Mouse (Mus musculus) bone marrow, adult 2 months (tissue): ENCODE data around the gene Fbxl17. TPM values are rescaled to one million over a fixed set of nuclear protein-coding genes. Genes with fewer than 3 reads are reported as not detected.

Source experiments
- H3K27ac ChIP-seq: fragments of 200-500 bp; 2 replicates; pipeline ENCODE4 v1.5.1; 2012; ENCODE audit warnings: low read depth, mild to moderate bottlenecking, control low read depth, inconsistent platforms, low read length; ENCODE audit not compliant: control insufficient read depth, poor library complexity, insufficient read depth
- H3K4me1 ChIP-seq: fragments of 200-500 bp; 2 replicates; pipeline ENCODE4 v1.6.1; 2011; ENCODE audit warnings: low read length; ENCODE audit not compliant: control insufficient read depth, insufficient read depth
- H3K4me3 ChIP-seq: fragments of 200-500 bp; replicated peaks from 2 replicates; pipeline ENCODE3; 2011; ENCODE audit warnings: mild to moderate bottlenecking, low read depth, low read length, control low read depth; ENCODE audit not compliant: control insufficient read depth
- CTCF ChIP-seq: fragments of 200-500 bp; IDR thresholded peaks from 2 replicates; pipeline ENCODE4 v1.5.1; 2011; ENCODE audit warnings: low read length, control low read depth; ENCODE audit not compliant: control insufficient read depth, insufficient read depth
- POLR2A ChIP-seq: fragments of 200-500 bp; IDR thresholded peaks from 2 replicates; pipeline ENCODE4 v1.6.1; 2011; ENCODE audit warnings: low read depth, mild to moderate bottlenecking, control low read depth, low read length, borderline replicate concordance; ENCODE audit not compliant: control insufficient read depth
- WGBS: fragments of 180-500 bp; shearing (Covaris S2); methylation state at CpG from one replicate; pipeline ENCODE4 v1.1.7; 2018; 5-methylcytosine and 5-hydroxymethylcytosine counted together
- polyA plus RNA-seq: library from polyadenylated mRNA; stranded (reverse); fragments of >200 nt; gene quantifications from 2 replicates; pipeline ENCODE4 v1.2.4, GENCODE M21; 2011; ENCODE audit warnings: low replicate concordance; ENCODE audit not compliant: missing spikeins, insufficient read depth, insufficient read length

The Fbxl17 gene
- polyA plus RNA-seq, 1 experiment: 10.7 TPM

DNA sequence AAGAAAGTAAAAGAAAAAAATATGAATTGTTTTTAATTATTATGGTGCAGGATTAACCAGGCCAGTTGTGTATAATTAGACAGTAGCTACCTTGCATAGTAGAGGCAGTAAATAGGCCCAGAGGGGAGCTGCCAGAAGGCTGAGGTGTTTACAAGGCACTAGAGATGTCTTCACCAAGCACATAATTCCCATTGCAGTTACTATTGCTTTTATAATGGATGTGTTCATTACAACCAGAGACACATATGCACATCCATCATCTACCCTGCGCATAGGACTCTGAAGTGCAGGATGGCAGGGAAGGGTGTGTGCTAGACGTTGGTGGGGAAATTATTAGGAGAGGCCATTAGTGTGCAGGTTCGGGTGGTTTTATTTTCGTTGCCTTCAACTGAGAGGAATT is 491.0 kb downstream of the Fbxl17 start:
- H3K4me3 ChIP-seq: no peak overlapping the region
- WGBS: 81% methylated on average over 4 of the region's 4 CpGs
- peaks cover 1% of the 10 kb centered on the region for H3K4me1 ChIP-seq
- no peak overlapping the region for H3K27ac ChIP-seq
- TF ChIP-seq POLR2A (no peak), CTCF (no peak)

DNA sequence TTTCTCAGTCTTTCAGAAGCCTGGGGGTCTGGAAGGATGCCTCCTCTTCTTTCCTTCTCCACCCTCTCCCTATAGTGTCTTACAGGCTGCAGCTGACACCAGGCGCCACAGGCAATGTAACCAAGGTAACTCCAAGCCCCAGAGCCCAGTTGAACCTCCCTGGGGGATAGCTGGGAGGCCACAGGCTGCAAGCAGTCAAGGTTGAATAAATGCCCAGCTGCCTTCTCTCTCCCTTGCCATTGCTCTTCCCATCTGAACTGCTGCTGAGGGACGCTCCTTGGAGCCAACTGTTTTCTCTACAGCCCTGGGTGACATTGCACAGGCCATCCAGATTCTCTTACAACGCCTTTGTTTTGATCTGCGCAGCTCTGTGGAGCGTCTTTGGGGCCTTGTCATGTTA is 491.5 kb downstream of the Fbxl17 start:
- WGBS: 72% methylated on average over 5 of the region's 5 CpGs

DNA sequence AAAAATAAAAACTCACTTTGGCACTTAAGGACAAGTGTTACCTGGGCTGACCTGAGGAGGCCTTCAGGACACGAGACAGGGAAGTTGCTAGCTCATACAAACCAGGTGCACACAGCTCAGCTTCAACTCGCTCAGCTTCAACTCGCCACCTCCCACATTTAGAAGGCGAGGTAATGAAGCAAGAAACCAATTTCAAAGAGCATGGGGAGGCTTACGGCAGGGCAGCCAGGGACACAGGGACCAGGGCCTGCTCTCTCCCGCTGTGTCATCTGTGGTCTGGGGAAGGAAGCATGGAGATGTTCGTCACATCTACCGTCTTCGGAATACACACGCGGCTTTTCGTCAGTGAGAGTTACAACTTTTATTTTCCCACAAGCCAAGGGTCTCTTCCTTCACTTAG is 491.9 kb downstream of the Fbxl17 start:
- TF ChIP-seq POLR2A: no peak
- TF ChIP-seq CTCF: no peak
- peaks cover 3% of the 10 kb centered on the region for H3K4me1 ChIP-seq
- 71% methylated on average over 12 of the region's 12 CpGs for WGBS

More for the DNA sequence above, 491.5 kb downstream of the Fbxl17 start:
- no peak for TF ChIP-seq CTCF
- no peak for TF ChIP-seq POLR2A
- Histone ChIP-seq H3K27ac (no peak overlapping the region), H3K4me1 (peaks cover 1% of the 10 kb centered on the region), H3K4me3 (no peak overlapping the region)

More for the DNA sequence above, 491.9 kb downstream of the Fbxl17 start:
- no peak overlapping the region for H3K27ac ChIP-seq
- H3K4me3 ChIP-seq: no peak overlapping the region
